Mouse (Mus musculus) 3134 (cell line): ENCODE data around the gene Iffo1.

Source experiments
- DNase-seq: peaks from one replicate; pipeline ENCODE4 v3.0.0-alpha.2; 2011; ENCODE audit warnings: low spot score; ENCODE audit not compliant: insufficient read length; ENCODE audit errors: extremely low read depth

Iffo1 gene

DNA sequence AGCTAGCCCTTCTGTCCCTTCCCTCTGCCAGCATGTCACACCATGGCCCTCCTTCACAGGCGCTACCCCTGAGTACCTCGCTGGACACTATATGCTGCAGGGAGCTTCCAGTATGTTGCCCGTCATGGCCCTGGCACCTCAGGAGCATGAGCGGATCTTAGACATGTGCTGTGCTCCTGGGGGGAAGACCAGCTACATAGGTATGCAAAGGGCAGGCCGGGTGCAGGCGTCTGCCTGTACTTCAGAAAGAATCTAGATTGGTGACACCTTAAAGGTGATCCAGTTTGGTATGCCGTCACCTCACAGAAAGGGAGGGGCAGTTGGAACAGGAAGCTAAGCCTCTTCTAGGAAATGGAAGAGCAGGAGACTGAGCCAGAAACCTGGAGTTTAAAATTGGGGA, 5.3 kb upstream of the Iffo1 start:
- no peak for DNase-seq

DNA sequence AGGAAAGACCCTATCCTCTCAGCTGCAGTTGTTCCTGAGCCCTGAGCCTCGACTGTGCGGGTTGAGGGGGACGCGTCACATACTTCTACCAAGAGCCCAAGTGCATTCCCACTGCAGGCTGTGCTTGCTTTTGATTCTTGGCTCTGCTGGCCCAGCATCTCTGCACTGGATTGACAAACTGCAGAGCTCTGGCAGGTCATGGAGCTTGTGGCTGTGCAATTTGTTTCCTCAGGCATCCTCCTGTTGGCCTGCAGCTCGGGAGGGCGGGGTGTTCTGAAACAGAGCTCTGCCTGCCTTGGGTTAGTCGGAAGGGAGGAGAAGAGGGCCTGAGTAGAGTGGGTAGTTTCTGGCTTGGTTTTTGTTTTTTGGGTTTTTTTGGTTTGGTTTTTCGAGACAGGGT, 2.6 kb upstream of the Iffo1 start:
- DNase-seq = no peak

DNA sequence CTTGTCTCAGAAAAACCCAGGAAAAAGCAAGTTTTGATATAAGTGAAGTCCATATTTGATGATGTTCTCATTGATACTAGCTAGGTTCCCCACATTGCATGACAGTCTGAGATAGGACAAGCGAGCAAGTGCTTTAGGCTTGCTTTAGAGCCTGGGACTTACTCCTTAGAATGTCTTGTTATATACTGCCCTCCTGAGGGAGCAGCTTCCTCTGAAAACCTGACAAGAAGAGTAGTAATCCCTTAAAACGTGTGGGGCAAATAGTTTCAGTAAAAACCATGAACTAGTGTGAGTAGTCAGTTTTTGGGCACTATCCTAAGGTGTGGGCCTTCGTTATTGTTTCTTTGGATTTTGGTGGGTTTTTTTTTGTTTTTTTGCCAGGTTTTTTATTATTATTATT, 1.9 kb upstream of the Iffo1 start:
- no peak for DNase-seq

DNA sequence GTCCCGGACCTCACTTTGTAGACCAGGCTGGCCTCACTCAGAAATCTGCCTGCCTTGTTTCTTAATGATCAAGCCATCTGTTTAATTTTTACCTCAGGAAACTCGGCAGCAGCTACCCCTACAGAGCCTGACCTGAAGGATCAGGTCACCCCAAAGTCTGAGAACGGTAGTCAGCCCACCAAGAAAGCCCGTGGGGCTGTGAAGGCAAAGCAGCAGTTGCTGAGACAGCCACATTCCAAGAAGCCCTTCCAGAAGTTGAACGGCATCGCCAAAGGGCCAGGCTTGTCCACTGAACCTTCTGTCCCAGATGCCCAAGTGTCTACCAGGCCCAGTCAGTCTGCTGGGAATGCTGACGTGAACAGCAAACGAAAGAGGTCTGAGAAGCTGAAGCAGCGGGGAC, 1.1 kb upstream of the Iffo1 start:
- no peak for DNase-seq

DNA sequence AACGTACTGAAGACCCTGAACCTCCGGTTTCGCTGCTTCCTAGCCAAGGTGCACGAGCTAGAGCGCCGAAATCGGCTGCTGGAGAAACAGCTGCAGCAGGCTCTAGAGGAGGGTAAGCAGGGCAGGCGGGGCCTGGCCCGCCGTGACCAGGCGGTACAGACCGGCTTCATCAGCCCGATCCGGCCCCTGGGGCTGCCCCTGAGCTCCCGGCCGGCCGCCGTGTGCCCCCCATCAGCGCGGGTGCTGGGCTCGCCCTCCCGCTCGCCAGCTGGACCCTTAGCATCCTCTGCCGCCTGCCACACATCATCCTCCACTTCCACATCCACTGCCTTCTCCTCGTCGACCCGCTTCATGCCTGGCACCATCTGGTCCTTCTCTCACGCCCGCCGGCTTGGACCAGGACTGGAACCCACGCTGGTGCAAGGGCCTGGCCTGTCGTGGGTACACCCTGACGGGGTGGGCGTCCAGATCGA, 474 bp downstream of the Iffo1 start:
- no peak for DNase-seq

DNA sequence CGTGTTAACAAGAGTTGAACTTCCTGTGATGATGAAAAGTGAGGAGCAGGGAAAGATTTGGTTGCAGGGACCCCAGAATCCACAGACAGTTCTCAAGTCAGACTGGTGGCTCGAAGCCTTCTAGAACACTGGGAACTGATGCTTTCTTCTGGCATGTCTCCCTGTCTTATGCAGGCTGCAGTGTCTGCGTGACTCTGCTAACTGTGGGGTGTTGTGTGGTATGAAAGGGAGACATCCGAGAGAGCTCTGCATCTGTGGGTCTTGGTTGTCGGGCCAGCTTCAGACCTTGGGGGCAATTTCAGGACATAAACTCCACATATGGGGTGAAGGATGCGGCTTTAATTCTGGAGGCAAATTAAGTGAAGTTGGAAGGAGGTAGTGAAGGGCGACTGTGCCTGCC, 1.1 kb downstream of the Iffo1 start:
- no peak for DNase-seq

DNA sequence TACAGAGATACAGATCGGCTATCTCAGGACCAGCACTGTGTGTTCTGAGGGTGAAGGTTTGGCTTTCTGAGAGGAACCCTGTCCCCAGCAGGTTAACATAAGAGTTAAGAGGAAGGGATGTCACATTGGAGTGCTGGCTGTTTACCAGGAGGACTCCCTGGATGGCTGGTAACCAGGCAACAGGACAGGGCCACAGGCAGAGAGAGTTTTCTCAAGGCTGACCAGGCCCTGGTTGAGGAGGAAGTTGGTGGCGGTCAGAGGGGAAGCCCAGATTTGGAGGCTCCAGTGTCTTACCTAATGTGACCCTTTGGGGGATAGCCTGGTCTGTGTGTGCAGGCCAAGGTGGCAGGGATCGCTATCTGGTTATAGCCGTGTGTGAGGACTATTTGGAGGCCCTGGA, 1.8 kb downstream of the Iffo1 start:
- no peak for DNase-seq

DNA sequence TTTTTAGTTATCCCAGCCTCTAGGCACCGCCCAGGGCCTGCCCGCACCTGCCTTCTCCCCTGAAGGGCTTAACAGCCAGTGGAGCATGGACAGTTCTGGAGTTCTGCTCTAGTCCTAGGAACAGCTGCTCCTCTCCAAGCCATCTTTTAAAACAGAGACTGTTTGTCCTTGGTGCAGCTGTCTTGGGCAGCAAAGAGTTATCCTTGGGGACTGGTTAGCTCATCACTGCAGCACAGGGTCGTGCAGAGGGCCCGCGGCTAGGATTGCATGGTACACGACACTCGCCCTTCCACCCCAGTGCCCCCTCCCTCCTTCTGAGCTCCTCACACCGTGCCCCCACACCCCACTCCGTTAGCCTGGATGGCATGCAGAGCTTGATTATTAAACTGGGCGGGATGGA, 2.3 kb downstream of the Iffo1 start:
- DNase-seq = no peak

DNA sequence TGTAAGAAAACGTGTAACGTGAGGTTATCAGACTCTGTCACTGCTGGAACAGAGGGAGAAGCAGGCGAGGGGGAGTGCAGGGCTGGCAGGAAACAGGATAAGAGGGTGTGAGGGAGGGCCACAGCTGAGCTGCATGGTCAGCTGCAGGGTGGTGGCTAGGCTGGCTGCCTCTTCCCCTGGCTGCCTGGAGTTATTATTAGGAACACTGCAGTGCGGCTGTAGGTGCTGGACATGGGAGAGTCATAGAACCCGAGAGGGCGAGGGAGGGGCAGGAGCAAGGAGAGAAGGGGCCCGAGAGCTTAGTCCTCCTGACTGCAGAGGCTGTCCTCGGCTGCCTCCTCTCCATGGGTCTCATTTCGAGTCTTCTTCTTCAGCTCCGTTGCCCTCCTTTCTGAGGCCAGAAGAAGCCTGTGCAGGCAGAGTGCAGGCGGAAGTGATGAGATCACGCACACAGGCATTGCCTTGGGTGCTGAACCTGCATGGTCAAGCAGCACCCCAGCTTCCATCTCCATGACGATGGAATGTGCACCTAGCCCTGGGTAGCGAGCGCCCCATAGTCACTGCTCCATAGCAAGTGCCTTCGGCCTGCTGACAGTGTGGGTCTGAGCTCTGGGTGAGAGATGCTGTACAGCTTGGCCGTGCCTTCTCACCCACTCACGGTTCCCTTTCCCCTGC, 3.3 kb downstream of the Iffo1 start:
- DNase-seq = no peak

DNA sequence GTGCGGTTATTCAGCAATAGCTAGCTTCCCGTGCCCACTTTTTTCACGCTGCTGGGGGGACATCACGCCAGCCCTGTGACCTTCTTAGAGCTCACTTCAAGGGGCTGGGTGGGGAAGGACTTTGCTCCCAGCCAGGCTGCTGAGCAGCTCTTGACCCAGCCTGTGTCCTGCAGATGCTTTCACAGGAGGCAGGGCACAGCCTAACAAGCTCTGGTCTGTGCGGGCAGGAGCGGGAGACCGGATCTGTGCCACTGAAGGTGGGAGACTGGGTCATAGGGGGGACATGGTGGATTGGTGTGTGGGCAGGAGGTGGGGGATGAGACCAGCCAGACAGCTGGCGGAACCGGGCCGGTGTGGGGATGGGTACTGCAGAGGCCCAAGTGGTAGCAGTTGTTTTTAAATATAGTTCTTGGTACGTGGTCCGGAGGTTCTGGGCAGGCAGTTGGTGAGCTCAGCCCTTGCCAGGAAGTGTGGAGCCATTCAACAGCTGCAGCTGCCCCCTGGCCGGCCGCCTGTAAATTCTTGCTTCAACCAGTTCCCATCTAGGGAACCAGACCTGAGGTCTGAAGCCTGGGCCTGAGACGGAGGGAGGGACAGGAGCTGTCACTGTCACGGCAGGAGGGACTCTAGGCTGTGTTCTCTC, 4.0 kb downstream of the Iffo1 start:
- no peak for DNase-seq

DNA sequence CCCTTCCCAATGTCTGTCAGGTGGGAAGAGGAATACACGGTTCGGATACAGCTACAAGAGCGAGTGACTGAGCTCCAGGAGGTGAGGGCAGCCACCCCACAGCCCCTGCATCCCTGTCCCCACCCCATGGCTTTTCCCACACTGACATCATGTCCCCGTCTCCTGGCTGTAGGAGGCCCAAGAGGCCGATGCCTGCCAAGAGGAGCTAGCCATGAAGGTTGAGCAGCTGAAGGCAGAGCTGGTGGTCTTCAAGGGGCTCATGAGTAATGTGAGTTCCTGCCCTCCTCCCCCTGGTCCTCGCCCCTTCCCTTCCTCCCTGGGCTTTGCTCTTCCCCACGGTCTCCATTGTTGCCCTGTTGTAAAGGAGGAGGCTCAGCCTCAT, 4.5 kb downstream of the Iffo1 start:
- no peak for DNase-seq

DNA sequence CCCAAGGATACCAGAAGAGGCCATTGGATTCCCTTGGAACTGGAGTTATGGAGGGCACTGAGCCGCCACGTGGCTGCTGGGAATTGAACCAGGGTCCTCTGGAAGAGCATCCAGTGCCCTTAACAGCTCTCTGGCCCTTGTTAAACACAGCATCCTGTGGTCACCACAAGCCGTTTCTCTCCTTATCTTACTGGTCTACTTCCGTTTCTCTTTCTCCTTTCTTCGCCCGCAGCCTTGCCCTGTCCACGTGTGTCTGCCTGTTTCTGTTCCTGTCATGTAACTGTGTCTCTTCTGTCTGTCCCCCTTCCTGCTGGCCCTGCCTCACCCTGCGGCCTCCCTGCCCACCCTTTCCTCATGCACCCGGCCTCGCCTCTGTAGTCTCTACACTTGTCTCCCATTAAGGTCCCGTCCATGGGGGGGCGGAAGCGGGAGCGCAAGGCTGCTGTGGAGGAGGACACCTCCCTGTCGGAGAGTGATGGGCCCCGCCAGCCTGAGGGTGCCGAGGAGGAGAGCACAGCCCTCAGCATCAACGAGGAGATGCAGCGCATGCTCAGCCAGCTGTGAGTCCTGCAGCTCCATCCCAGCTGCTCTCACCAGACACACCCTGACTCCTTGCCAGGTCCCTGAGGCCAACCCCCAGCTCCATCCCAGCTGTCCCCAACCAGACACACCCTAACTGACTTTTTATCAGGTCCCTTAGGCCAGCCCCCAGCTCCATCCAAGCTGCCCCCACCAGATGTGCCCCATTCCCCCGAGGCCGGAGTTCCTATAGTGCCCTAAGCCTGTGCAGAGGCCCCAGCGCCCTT, 7.4 kb downstream of the Iffo1 start:
- DNase-seq = no peak

DNA sequence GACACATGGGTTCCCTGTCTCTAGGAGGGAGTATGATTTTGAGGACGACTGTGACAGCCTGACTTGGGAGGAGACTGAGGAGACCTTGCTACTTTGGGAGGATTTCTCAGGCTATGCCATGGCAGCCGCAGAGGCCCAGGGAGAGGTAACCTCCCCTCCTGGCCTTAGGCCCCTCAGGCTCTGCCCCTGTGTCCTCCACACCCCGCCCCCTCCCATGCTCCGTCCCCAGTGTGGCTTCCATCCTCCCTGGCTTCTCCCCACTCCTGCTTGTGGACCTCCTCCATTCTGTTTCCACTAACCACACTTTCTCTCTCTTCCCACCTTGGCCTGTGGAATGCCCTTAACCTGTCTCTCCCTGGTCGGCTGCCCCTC, 8.0 kb downstream of the Iffo1 start:
- no peak for DNase-seq

DNA sequence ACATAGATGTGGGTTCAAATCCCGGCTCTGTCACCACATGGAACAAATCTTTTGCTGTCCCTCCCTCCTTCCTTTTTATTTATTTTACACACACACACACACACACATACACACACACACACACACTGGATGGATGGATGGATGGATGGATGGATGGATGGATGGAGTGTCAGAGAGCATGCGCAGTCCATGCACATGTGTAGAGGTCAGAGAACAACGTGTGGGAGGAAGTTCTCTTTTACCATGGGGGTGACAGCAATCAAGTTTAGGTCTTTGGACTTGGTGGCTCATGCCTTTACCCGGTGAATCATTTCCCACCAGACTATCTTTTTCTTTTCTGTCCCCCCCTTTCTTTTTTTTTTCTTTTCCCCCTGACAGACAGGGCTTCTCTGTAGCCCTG, 8.6 kb downstream of the Iffo1 start:
- no peak for DNase-seq

DNA sequence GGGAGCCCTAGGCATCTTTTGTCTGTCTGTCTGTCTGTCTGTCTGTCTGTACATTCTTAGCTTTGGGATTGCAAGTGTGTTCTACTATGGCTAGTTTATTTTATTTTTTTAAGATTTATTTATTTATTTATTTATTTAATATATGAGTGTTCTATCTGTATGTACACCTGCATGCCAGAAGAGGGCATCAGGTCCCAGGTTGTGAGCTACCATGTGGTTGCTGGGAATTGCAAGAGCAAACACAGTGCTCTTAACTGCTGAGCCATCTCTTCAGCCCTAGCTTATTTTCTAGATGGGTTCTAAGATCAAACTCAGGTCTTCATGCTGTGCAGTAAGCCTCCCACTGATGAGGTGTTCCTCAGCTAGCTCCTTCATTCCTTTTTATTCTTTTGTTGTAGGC, 9.5 kb downstream of the Iffo1 start:
- DNase-seq = no peak

DNA sequence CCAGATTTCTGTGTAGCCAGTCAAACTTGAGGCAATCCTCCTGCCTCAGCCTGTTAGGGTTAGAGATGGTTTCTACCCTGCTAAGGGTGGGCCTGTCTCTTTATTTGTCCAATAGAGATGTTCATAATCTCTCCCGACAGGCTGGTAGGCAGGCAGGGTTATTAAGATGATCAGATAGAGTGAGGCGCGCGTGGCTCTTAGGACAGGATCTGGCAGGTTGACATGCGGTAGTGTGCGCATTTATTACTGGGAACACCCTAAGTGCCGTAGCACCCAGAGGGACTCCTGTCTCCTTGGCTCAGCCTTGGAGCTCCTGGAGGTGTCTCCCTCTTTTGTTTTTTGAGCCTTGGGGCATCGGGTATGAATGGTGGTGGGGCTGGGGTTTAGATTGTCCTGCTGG, 10.2 kb downstream of the Iffo1 start:
- no peak for DNase-seq

DNA sequence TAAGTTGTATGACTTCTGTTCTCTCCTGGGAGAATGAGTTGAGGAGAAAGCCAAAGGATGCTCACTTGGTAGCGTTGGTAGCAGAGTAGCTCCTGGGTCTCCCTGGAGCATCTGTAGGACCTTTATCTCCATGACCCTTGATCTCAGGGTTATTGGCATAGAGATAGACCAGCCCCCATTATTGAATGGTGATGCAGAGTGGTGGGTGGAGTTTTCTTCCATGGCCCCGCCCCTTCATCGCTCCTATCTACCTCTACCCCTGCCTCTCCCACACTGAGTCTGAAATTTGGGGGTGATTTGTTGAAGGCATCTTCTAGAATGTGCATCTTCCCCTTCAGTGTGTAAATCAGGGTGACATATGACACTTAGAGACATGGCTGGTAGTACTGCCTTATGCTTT, 11.4 kb downstream of the Iffo1 start:
- DNase-seq = no peak

DNA sequence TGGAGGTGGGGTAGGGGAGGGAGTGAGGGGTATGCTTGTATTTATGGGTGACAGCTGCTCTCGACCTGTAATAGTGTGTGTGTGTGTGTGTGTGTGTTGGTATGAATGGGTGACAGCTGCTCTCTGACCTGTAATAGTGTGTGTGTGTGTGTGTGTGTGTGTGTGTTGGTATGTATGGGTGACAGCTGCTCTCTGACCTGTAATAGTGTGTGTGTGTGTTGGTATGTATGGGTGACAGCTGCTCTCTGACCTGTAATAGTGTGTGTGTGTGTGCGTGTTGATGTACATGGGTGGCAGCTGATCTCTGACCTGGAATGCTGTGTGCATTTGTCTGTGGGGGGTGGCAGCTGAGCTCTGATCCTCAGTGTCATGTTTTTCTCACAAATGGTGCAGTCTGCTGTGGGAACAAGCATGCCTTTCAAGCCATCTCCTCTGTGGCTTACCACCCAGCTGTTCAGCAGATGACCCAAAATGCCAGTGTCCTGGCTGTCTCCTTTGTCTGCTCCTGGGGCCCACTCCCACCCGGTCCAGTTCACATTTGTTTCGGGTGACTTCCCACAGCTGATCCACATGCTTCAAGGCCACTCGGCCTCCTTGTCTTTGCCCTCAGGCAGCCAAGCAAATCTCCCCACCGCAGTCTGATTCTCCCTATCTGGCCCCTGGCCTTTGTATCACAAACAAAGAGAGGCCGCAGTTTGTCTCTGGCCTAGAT, 12.0 kb downstream of the Iffo1 start:
- DNase-seq = no peak

DNA sequence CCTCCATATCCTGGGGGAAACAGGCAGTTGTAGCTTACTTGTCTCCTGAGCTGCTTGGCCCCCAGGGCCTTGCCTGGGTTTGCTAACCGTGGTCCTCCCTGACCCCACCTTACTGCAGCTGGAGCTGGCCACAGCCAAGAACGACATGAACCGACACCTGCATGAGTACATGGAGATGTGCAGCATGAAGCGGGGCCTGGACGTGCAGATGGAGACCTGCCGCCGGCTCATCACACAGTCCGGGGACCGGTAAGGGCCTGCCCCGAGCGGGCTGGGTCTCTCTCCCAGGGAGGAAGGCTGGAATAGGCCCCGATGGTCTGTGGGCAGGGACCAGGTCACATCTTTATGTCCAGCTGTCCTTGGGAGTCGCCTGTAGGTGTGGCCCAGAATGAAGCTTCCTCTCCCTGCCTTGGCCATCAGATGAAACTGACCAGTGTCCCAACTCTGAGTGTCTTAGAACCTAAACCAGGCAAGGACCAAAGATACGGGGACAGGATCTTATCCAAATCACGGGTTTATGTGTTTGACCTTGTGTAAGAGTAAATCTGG, 14.0 kb downstream of the Iffo1 start:
- DNase-seq = peak; percentile 34

DNA sequence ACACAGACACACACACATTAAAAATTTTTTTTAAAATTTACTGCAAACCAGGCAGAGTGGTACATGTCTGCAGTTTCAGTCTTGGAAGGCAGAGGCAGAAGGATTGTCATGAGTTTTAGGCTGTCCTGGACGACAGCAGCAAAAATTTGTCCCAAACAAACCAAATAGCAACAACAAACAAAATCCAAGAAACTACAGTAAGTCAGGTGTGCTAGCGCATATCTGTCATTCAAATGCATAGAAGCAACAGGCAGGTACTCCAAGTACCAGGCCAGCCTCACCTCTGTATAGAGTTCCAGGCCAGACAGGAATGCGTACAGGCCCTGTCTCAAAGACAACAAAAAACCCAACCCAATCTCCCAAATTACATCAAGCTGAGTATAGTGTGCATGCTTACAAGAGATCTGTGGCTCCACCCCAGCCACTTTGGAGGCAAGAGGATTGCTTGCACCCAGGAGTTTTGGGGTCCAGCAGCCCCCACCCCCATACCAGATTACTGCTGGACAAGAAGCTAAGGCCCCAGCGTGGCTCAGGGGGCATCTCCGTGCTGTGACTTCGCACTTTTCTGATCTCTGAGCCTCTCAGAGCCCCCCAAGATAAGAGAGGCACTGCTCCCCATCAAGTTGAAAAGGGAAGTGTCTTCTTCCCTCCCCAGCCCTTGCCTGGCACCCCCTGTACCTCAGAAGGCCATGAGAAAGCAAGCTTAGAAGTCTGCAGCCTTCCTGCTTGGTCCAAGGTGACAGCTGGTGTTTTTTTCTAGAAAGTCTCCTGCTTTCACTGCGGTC, 14.9 kb downstream of the Iffo1 start:
- no peak for DNase-seq

DNA sequence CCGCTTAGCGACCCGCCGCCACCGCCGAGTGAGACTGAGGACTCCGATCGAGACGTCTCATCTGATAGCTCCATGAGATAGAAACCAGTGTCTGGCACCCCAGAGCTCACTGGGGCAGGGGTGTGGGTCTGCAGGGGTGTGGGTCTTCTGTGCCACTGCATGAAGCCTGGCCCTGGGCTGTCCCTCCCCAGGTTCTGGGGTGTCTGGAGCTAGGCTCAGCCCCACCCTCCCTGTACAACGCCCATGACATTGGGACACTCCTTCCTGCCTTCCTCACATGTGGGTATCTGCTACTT, 15.5 kb downstream of the Iffo1 start:
- DNase-seq = no peak
